Mouse (Mus musculus) intestine, postnatal 0 days (tissue): ENCODE measurements around the gene Tmem158. TPM values are rescaled to one million over a fixed set of nuclear protein-coding genes. Genes with fewer than 3 reads are reported as not detected.

Experiments used
- ATAC-seq: fragments of 200-750 bp; cut with Nextera tagmentation; 2 replicates; pipeline ENCODE4 v1.8.0; 2017; ENCODE audit warnings: mild to moderate bottlenecking, moderate TSS enrichment, moderate library complexity
- H3K27ac ChIP-seq: fragments of 300-500 bp; sonication (generic); 2 replicates; pipeline ENCODE4 v1.5.1; 2014; ENCODE audit warnings: mild to moderate bottlenecking, low read depth, low read length, moderate library complexity
- H3K27me3 ChIP-seq: fragments of 300-500 bp; sonication (generic); replicated peaks from 2 replicates; pipeline ENCODE4 v1.6.1; 2014; ENCODE audit warnings: low read length, mixed read lengths; ENCODE audit not compliant: control insufficient read depth, insufficient read depth
- H3K36me3 ChIP-seq: fragments of 300-500 bp; sonication (generic); 2 replicates; pipeline ENCODE4 v1.6.1; 2014; ENCODE audit warnings: mild to moderate bottlenecking, moderate library complexity; ENCODE audit not compliant: control insufficient read depth, insufficient read depth
- H3K4me1 ChIP-seq: fragments of 300-500 bp; sonication (generic); replicated peaks from 2 replicates; pipeline ENCODE4 v1.6.1; 2014; ENCODE audit warnings: antibody characterized with exemption, low read length, mixed read lengths; ENCODE audit not compliant: control insufficient read depth, insufficient read depth
- H3K4me2 ChIP-seq: fragments of 300-500 bp; sonication (generic); replicated peaks from 2 replicates; pipeline ENCODE4 v1.6.1; 2014; ENCODE audit warnings: low read depth, mild to moderate bottlenecking, moderate library complexity
- H3K4me3 ChIP-seq: fragments of 300-500 bp; sonication (generic); 2 replicates; pipeline ENCODE4 v1.5.1; 2014; ENCODE audit warnings: low read depth, low read length
- H3K9ac ChIP-seq: fragments of 300-500 bp; sonication (generic); 2 replicates; pipeline ENCODE4 v1.6.1; 2014; ENCODE audit warnings: mild to moderate bottlenecking, low read depth, low read length
- H3K9me3 ChIP-seq: fragments of 300-500 bp; sonication (generic); 2 replicates; pipeline ENCODE4 v1.6.1; 2016; ENCODE audit warnings: mixed run types; ENCODE audit not compliant: control insufficient read depth
- CTCF ChIP-seq: sonication (generic); IDR thresholded peaks from 2 replicates; pipeline ENCODE4 v1.5.1; 2016; ENCODE audit warnings: low read depth, mild to moderate bottlenecking, control low read depth, antibody characterized with exemption, moderate library complexity
- WGBS: fragments of 180-500 bp; shearing (Covaris S2); extraction: QIAGEN DNeasy Blood & Tissue Kit; methylation state at CpG from one replicate; pipeline ENCODE4 v1.1.7; 2014; 5-methylcytosine and 5-hydroxymethylcytosine counted together
- polyA plus RNA-seq: library from polyadenylated mRNA; unstranded; fragments of >200 nt; fragmentation: Nextera tagmentation; extraction: Ambion mirVana; gene quantifications from 2 replicates; pipeline ENCODE4 v1.2.1, GENCODE M21; 2015

Tmem158 gene
- 15.6 and 16.1 TPM in 2 replicates for polyA plus RNA-seq

DNA sequence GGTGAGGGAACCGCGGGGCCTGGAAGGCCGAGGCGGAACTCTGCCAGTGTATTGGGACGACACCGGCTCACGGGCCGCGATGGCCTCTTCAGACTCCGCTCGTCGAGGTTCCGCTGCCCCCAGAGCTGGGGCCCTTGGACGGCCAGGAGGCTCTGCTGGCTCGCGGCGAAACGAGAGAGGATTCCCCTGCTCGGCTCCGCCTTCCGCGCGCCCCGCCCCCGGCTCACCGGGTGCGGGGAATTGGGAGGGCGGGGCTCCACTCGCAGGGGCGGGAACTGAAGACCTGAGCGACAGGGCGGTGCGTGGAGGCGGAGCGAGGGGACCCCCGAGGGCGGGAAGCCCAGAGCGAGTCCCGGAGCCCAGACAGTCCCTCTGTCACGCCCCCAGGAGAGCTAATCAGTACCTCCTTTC is at the start of gene Tmem158:
Gene Tmem158 (minus strand): TSS at position 154 of the 411 bp plus-strand sequence.
- Histone ChIP-seq H3K27ac (no peak within 1 kb of the TSS; the same call in 1 of the 2 replicates), H3K9ac (peak within 1 kb of the TSS; percentile 58), H3K36me3 (no peaks in the 10 kb centered on the region), H3K4me3 (peak within 1 kb of the TSS; percentile 72), H3K9me3 (no peaks in the 10 kb centered on the region), H3K4me1 (0 out of 2 replicates have a peak, but pooled peaks cover 3% of the 10 kb centered on the region), H3K4me2 (peak within 1 kb of the TSS; percentile 100), H3K27me3 (peaks cover 11% of the 10 kb centered on the region)
- TF ChIP-seq CTCF: no peak
- WGBS: under 1% methylated on average over 40 of the region's 40 CpGs
- peak; percentile 76 for ATAC-seq

- ATAC-seq: no peak
- no peaks in the 10 kb centered on the region; the same call in 1 of the 2 replicates for H3K4me1 ChIP-seq
- no peaks in the 10 kb centered on the region for H3K9me3 ChIP-seq
- WGBS: 42% methylated on average over 2 of the region's 2 CpGs
- TF ChIP-seq CTCF: no peak
- no peaks in the 10 kb centered on the region for H3K36me3 ChIP-seq
- H3K4me3 ChIP-seq: no peak overlapping the region
- H3K4me2 ChIP-seq: no peak overlapping the region
- no peaks in the 10 kb centered on the region for H3K27me3 ChIP-seq
- H3K27ac ChIP-seq: no peak overlapping the region
- no peak overlapping the region for H3K9ac ChIP-seq
Observed at GRCm38 (mm10) chr9:123309685-123310365, 49.3 kb upstream of the Tmem158 start.

- ATAC-seq: no peak
- H3K9ac ChIP-seq: no peak overlapping the region
- no peak overlapping the region for H3K27ac ChIP-seq
- no peak for TF ChIP-seq CTCF
- H3K27me3 ChIP-seq: no peaks in the 10 kb centered on the region
- H3K4me2 ChIP-seq: no peak overlapping the region
- no peaks in the 10 kb centered on the region for H3K9me3 ChIP-seq
- no peaks in the 10 kb centered on the region for H3K36me3 ChIP-seq
- no peak overlapping the region for H3K4me3 ChIP-seq
- H3K4me1 ChIP-seq: no peaks in the 10 kb centered on the region; the same call in 1 of the 2 replicates
- 39% methylated on average over 5 of the region's 5 CpGs for whole genome bisulfite sequencing
Observed at GRCm38 (mm10) chr9:123309073-123309472, 48.5 kb upstream of the Tmem158 start.

DNA sequence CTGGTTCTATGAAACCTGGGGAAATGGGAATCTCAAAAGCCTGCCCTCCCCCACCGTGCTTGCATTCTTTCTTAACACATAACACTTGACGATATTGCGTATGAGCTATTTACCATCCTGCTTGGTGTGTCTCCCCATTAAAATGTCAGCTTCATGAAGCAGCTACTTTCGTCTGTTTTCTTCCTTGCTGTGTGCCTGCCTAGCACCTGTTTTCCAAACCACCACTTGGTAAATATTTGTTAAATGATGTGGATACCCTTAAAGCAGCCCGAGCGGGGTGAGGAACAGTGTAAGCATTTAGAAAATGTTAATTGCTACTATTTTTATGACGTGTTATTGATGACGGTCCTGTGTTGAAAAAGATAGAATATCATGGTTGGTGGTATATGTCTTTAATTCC is 44.4 kb upstream of the Tmem158 start:
- H3K9ac ChIP-seq: no peak overlapping the region
- 56% methylated on average over 8 of the region's 8 CpGs for WGBS

DNA sequence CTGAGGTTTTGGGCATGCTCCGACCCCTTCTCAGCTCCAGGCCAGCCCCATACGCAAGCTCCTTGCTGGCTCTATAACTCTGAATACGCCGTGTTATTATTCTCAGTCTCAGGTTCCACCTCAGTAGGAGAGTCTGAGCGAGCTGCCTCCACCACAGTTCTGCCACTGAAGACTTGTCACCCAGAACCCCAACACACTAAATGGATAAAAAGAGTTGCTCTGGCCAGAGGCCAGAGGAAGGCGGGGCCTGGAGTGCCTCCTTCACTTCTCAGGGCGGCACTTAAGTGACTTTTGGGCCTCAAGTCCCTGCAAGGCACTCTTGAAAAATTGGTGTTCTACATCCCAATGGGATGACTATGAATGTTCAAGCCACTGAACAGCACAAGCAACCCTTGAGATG is 43.4 kb upstream of the Tmem158 start:
- Histone ChIP-seq H3K4me1 (no peaks in the 10 kb centered on the region; the same call in 1 of the 2 replicates), H3K4me2 (no peak overlapping the region), H3K27ac (no peak overlapping the region), H3K36me3 (no peaks in the 10 kb centered on the region), H3K27me3 (no peaks in the 10 kb centered on the region), H3K9me3 (no peaks in the 10 kb centered on the region), H3K4me3 (no peak overlapping the region), H3K9ac (no peak overlapping the region)
- no peak for TF ChIP-seq CTCF
- 84% methylated on average over 7 of the region's 7 CpGs for WGBS
- no peak for ATAC-seq

More for the DNA sequence above, 44.4 kb upstream of the Tmem158 start:
- H3K4me2 ChIP-seq: no peak overlapping the region
- H3K4me1 ChIP-seq: no peaks in the 10 kb centered on the region; the same call in 1 of the 2 replicates
- no peak for ATAC-seq
- H3K36me3 ChIP-seq: no peaks in the 10 kb centered on the region
- no peaks in the 10 kb centered on the region for H3K9me3 ChIP-seq
- no peak overlapping the region for H3K4me3 ChIP-seq
- no peak for TF ChIP-seq CTCF
- H3K27ac ChIP-seq: no peak overlapping the region
- H3K27me3 ChIP-seq: no peaks in the 10 kb centered on the region

DNA sequence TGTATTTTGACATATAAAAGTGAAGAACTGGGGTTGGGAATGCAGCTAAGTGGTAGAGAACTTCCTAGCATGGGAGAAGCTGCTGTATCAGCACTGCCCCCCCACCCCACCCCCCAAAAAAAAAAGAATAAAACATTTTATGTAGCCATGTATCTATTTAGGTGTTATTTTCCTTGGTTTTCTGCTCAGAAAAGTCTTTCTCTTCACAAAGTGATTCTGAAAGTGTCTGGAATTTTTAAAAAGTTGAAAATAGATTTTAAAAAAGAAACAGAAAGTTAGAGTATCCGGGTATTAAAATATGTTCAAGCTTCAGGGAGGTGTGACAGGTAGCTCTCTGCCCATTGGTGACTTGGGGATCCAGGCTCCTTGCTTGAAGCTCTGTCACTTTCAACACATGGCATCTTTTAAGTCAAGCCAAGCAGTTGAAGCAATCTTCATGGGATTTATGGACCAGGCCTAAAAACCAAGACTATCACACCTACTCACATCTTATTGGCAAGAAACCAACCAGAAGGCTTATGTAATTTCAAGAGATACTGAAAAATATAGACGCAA is 42.3 kb upstream of the Tmem158 start:
- no peak for TF ChIP-seq CTCF
- Histone ChIP-seq H3K9me3 (no peaks in the 10 kb centered on the region), H3K4me3 (no peak overlapping the region), H3K9ac (no peak overlapping the region), H3K4me1 (no peaks in the 10 kb centered on the region), H3K27ac (no peak overlapping the region), H3K27me3 (no peaks in the 10 kb centered on the region), H3K4me2 (no peak overlapping the region), H3K36me3 (no peaks in the 10 kb centered on the region)
- 89% methylated on average over 2 of the region's 2 CpGs for WGBS
- ATAC-seq: no peak
